Mouse (Mus musculus): ENCODE data around the gene Dmrtc2.

- TF ChIP-seq CTCF (IDR thresholded peaks at IDR 0.05; ENCODE audit: control insufficient read depth, insufficient read depth, insufficient read length), result no peak
- no peak for TF ChIP-seq MAX (IDR thresholded peaks at IDR 0.05)
- TF ChIP-seq USF1 (IDR thresholded peaks at IDR 0.05; ENCODE audit: low read depth), result no peak
These were observed 49.9 kb downstream of the Dmrtc2 start for GRCm38 (mm10) chr7:24919728-24920127.

All from C2C12 (cell line).